Comparison of ENCODE assay signal across 8 mouse cellular contexts in genomic region chr19:60891123-60891470, GRCm38 (mm10). TPM values are rescaled to one million over a fixed set of nuclear protein-coding genes. Genes with fewer than 3 reads are reported as not detected.
DNase-seq lines count a peak whose midpoint lies in the region; ATAC-seq and TF ChIP-seq lines count a peak whose summit lies in the region.

No protein-coding gene starts in this region.

- peak overlapping the region; percentile 48 for H3K4me2 ChIP-seq in limb, embryonic 11.5 days (ENCODE audit: low read depth, severe bottlenecking)

- TF ChIP-seq POLR2A in heart, adult 2 months (IDR thresholded peaks at IDR 0.05; ENCODE audit: insufficient read depth, low read depth, low read length), result no peak

- no peak overlapping the region; the same call in 1 of the 2 replicates for H3K9ac ChIP-seq in heart, adult 2 months (ENCODE audit: low read depth, low read length)
- no peak overlapping the region for H3K9ac ChIP-seq in limb, embryonic 11.5 days (ENCODE audit: low read length)

- H3K4me3 ChIP-seq in heart, adult 2 months, result peak overlapping the region; percentile 53
- peak overlapping the region; percentile 81 for H3K4me3 ChIP-seq in limb, embryonic 11.5 days (ENCODE audit: low read depth, low read length)

- peak overlapping the region; percentile 67 for H3K27ac ChIP-seq in heart, adult 2 months
- no peak overlapping the region for H3K27ac ChIP-seq in limb, embryonic 11.5 days (replicated peaks; ENCODE audit: low read depth, low read length)

- H3K4me1 ChIP-seq in heart, adult 2 months (ENCODE audit: control insufficient read depth, insufficient read depth, low read length), result peaks cover 10% of the 10 kb centered on the region
- H3K4me1 ChIP-seq in limb, embryonic 11.5 days (ENCODE audit: control insufficient read depth, insufficient read depth, low read length), result peaks cover 7% of the 10 kb centered on the region; the same call in 1 of the 2 replicates

- H3K27me3 ChIP-seq in heart, adult 2 months (ENCODE audit: control insufficient read depth, insufficient read depth, low read length), result no peaks in the 10 kb centered on the region
- H3K27me3 ChIP-seq in limb, embryonic 11.5 days (ENCODE audit: control insufficient read depth, insufficient read depth, low read length), result no peaks in the 10 kb centered on the region

- no peak for ATAC-seq in limb, embryonic 11.5 days (ENCODE audit: insufficient number of reproducible peaks, low FRiP score, low TSS enrichment, low read depth)

- no peak for TF ChIP-seq CTCF in heart, adult 2 months (IDR thresholded peaks at IDR 0.05)

- H3K9me3 ChIP-seq in limb, embryonic 11.5 days (ENCODE audit: control insufficient read depth, low read length), result no peaks in the 10 kb centered on the region

- no peak for TF ChIP-seq EP300 in heart, adult 2 months (IDR thresholded peaks at IDR 0.05; ENCODE audit: insufficient read depth, low read depth, low read length)

- WGBS in heart, adult 2 months, result 9% methylated on average over 4 of the region's 5 CpGs
- 19% methylated on average over 4 of the region's 5 CpGs for WGBS in limb, embryonic 11.5 days

- intact Hi-C loops in heart, adult 2 months (cut with DNase I), result loop anchor here (2.0 to 5.0 kb wide), 2 partner anchors 58 to 116 kb away; no protein-coding TSS in a partner anchor
- intact Hi-C loops in left cerebral cortex, postnatal 36 days (cut with DNase I), result no loop called here

- DNase-seq in cerebellum, postnatal 10 days, result peak; percentile 55 to 56
- no peak for DNase-seq in cerebellum, postnatal 4 days (ENCODE audit: low spot score in 2 of 2)
- peak; percentile 39 for DNase-seq in A20 (ENCODE audit: low read depth, low spot score)
- no peak for DNase-seq in heart, adult 2 months
- no peak for DNase-seq in limb, embryonic 11.5 days (ENCODE audit: low spot score)
- peak; percentile 12 for DNase-seq in retina, postnatal 1 day
- no peak for DNase-seq in ovary, postnatal 36 days (ENCODE audit: low spot score)
- DNase-seq in left cerebral cortex, postnatal 36 days (ENCODE audit: low spot score in 2 of 2), result no peak

- H3K36me3 ChIP-seq in heart, adult 2 months (ENCODE audit: control insufficient read depth, insufficient read depth, low read length), result peaks cover 31% of the 10 kb centered on the region
- no peaks in the 10 kb centered on the region for H3K36me3 ChIP-seq in limb, embryonic 11.5 days (ENCODE audit: control insufficient read depth, insufficient read depth, low read length)

- H3K79me2 ChIP-seq in heart, adult 2 months (replicated peaks; ENCODE audit: control insufficient read depth, insufficient read depth, low read length), result peaks cover 1% of the 10 kb centered on the region; the same call in 1 of the 2 replicates

RNA-seq across cellular contexts. Expression of gene Grk5, which starts 1.5 kb away (rescaled TPM):
- total RNA-seq in heart, adult 2 months (2021), result 10 to 100 TPM; 25.1 to 32.4 TPM
- polyA plus RNA-seq in heart, adult 2 months (2012; rRNA removed), result 4.1 and 9.3 TPM in 2 replicates
- 2.0 and 2.3 TPM in 2 replicates for polyA plus RNA-seq in limb, embryonic 11.5 days (2014; fragmentation: Nextera tagmentation; extraction: Ambion mirVana)
- 10 to 100 TPM; 15.6 to 15.9 TPM for total RNA-seq in left cerebral cortex, postnatal 36 days (2021)

RNA-seq across cellular contexts. Expression of gene Prdx3, which starts 16.7 kb away (rescaled TPM):
- 100 to 1,000 TPM; 353 to 407 TPM for total RNA-seq in heart, adult 2 months (2021)
- polyA plus RNA-seq in heart, adult 2 months (2012; rRNA removed), result 450 and 687 TPM in 2 replicates
- polyA plus RNA-seq in limb, embryonic 11.5 days (2014; fragmentation: Nextera tagmentation; extraction: Ambion mirVana), result 77.5 and 79.9 TPM in 2 replicates
- 10 to 100 TPM; 71.9 to 74.9 TPM for total RNA-seq in left cerebral cortex, postnatal 36 days (2021)

RNA-seq across cellular contexts. Expression of gene Sfxn4, which starts 29.8 kb away (rescaled TPM):
- total RNA-seq in heart, adult 2 months (2021), result 1 to 10 TPM; 6.9 to 8.7 TPM
- polyA plus RNA-seq in heart, adult 2 months (2012; rRNA removed), result 2.1 and 5.4 TPM in 2 replicates
- polyA plus RNA-seq in limb, embryonic 11.5 days (2014; fragmentation: Nextera tagmentation; extraction: Ambion mirVana), result 13.9 and 14.4 TPM in 2 replicates
- total RNA-seq in left cerebral cortex, postnatal 36 days (2021), result 10 to 100 TPM; 13.6 to 15.0 TPM

Comparison
In these comparisons a context has a peak if more than half of its experiments do, and no peak if none do; other contexts are left out.
1. DNase-seq: peak in cerebellum, postnatal 10 days (2 of 2), A20 (single experiment) and retina, postnatal 1 day (single experiment); none in cerebellum, postnatal 4 days (0 of 2), heart, adult 2 months (0 of 2), limb, embryonic 11.5 days (single experiment), ovary, postnatal 36 days (single experiment) and left cerebral cortex, postnatal 36 days (0 of 2).
2. RNA of gene Prdx3, which starts 16.7 kb away (total RNA-seq): 353 to 407 TPM in heart, adult 2 months; 71.9 to 74.9 TPM in left cerebral cortex, postnatal 36 days; every median in the first group is over 4 times any median in the second.